Mouse (Mus musculus): ENCODE results near the gene Tbxas1. TPM values are rescaled to one million over a fixed set of nuclear protein-coding genes. Genes with fewer than 3 reads are reported as not detected.
A peak's percentile ranks its signal among the peaks of the same experiment; 100 is the strongest.

Gene Tbxas1
- polyA plus RNA-seq (2017; shearing (Covaris generic)), result under 1 TPM; 0.21 to 0.37 (median 0.25) TPM

- peak; percentile 26 for ATAC-seq
Measured at GRCm38 (mm10) chr6:38875258-38876070, at the start of gene Tbxas1. Gene Tbxas1, plus strand, starts transcription at chr6:38875404.

GRCm38 (mm10) chr6:38825886-38826285, 49.3 kb upstream of the Tbxas1 start:
- ATAC-seq, result no peak

GRCm38 (mm10) chr6:38826857-38827256, 48.3 kb upstream of the Tbxas1 start:
- no peak for ATAC-seq

DNA sequence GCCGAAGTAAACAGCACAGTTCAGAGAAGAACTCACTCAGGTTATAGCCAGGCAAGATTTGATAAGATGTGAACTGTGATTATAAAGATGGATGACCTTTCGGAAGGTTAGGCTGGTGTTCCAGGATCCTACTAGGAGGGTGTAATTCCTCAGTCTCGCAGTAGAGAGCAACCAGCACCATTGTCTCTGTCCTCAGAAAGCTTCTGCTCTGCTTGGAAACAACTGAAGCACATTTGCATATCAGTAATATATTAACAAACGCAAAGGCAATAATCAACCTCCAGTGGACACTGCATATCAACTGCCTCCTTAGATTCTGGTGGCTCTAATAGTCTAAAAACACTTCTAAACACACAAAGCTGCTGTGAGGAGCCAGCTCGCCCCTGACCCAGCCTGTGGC, 47.8 kb upstream of the Tbxas1 start:
- ATAC-seq, result no peak

GRCm38 (mm10) chr6:38828211-38828610, 47.0 kb upstream of the Tbxas1 start:
- no peak for ATAC-seq

GRCm38 (mm10) chr6:38829452-38829851, 45.8 kb upstream of the Tbxas1 start:
- ATAC-seq, result no peak

- no peak for ATAC-seq
Measured at GRCm38 (mm10) chr6:38833721-38834120, 41.5 kb upstream of the Tbxas1 start.

DNA sequence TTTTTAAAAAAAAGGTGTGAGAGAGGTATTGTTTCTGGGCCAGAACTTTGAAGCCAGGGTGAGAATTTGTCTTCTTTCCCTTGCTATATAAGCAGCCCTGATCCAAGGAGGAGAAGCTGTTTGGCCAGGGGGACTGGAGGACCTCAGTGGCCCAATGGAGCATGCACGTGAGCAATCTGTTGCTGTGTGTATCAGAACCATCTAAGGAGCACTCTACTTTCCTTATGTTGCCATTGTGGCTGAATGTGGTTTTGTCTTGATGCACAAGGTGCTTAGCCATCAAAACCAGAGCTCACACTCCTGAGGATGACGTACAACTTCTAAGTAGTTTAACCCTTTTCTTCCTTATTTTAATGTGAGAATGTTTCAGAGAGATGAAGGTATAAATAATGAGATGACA, 40.5 kb upstream of the Tbxas1 start:
- ATAC-seq, result no peak

GRCm38 (mm10) chr6:38835217-38835616, 40.0 kb upstream of the Tbxas1 start:
- ATAC-seq, result no peak

GRCm38 (mm10) chr6:38838061-38838460, 37.1 kb upstream of the Tbxas1 start:
- ATAC-seq, result no peak

GRCm38 (mm10) chr6:38839891-38840290, 35.3 kb upstream of the Tbxas1 start:
- ATAC-seq, result no peak

GRCm38 (mm10) chr6:38840380-38840779, 34.8 kb upstream of the Tbxas1 start:
- no peak for ATAC-seq

GRCm38 (mm10) chr6:38840780-38841179, 34.4 kb upstream of the Tbxas1 start:
- ATAC-seq, result no peak

DNA sequence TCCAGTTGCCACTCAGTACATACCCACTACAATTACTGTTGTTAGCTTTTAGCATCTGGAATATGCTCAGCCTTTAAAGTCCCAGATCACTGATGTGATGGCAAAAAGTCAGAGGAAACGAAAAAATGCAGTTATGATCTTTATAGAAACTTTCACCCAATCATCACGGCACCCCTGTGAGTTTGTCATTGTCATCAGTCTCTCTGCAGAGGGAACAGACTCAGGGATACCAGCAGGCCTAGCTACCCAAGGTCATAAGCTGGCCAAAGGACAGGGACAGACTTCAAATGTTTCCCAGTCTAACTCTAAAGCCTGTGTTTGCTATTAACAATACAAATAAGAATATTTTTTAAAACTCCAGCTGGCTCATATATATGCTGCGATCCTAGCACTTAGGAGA, 33.7 kb upstream of the Tbxas1 start:
- no peak for ATAC-seq

- no peak for ATAC-seq
Measured at GRCm38 (mm10) chr6:38845117-38845516, 30.1 kb upstream of the Tbxas1 start.

DNA sequence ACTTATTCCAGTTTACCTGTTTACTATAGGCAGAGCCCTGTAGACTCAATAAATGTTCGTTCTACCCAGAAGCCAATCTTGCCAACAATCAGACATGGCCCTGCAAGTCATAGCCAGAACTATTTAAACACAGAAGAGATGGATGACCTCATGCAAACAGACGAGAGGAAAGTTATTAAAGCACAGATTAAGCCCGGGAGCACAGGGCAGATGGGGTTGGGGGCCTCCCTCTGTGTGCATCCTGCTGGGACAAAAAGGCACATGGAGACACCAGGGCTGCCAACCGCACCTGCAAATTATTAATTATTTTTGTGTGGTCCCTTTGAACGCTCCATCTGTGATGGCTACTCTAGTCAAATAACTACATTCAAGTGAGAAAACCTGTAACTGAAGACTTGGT, 29.3 kb upstream of the Tbxas1 start:
- ATAC-seq, result no peak

DNA sequence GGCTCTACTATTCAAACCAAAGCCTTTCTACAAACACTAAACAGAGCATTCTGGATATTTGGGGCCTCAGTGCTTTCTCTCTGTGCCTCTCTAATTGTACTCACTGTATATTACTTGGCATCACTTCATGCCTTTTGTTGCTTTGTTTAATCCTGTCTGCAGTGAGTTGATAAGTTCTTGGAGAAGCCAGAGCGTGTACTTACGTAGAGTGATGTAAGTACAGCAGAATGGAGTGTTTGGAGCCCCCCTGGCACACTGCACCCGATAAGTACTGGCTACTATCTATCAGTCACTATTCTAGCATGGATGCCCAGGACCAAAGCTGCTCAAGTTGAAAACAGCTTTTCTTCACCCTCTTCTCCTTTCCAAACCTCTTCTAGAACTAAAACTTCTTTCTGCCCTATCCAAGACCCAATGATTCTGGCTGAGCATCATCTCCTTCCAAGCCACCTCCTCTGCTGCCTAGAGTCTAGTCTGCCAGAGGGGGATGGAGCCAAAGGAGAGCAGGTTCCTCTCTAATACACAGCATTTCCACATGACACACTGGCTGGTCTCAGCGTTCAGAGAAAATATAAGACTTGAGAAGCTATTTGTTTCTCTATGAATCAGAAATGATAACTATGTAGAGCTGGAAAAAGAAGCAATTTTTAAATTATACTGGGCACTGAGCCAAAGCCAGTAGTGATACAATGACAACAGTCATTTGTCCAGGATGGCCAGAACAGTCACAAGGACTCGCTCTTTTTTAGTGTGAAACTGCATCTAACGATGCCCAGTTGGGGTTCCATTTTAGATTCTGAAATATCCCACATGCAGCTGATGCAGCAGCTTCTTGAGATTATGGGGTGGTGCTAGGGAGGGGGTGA, 28.6 kb upstream of the Tbxas1 start:
- no peak for ATAC-seq

GRCm38 (mm10) chr6:38847447-38847846, 27.8 kb upstream of the Tbxas1 start:
- no peak for ATAC-seq

- ATAC-seq, result peak; percentile 79
Measured at GRCm38 (mm10) chr6:38847958-38848910, 27.0 kb upstream of the Tbxas1 start.

GRCm38 (mm10) chr6:38850715-38851259, 24.4 kb upstream of the Tbxas1 start:
- ATAC-seq, result no peak

DNA sequence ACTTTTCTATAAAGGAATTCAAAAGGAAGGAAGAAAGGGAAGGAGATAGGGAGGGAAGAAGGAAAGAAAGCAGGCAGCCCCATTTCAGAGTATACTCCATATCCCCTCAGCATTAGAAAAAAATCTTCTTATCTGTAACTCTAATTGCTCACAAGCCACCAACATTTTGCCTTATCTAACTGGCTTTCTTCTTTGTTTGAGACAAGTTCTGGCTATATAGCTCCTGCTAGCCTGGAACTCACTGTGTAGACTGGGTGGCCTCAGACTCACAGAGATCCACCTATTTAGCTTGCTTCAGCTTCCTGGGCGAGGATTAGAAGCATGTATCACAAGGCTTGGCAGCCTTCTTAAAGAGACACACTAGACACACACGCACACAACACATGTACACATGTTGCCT, 23.5 kb upstream of the Tbxas1 start:
- no peak for ATAC-seq

DNA sequence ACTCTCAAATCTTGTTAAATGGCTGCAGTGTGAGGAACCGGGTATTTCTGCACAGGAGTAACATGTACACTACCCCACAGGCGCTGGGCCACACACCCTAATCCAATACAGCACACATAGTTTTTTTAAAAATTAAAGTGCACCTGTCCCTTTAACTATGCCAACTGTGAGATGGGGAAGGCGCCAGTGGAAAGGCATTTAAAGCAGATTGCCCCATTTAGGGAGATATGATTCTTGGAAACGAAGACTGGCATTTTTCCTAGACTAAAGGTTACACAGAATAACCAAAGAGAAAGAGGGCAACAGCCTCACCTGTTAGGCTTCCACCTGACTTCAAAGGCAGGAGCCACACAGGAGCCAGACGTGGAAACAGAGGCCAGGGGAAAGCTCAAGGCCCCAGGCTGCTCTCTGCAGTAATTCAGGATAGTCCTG, 21.6 kb upstream of the Tbxas1 start:
- no peak for ATAC-seq

All from inflammation-experienced regulatory T-cells, adult 6 months (primary cell).